Mouse (Mus musculus) E14TG2a.4 (cell line): ENCODE data around the gene Unc93b1.

ENCODE experiments used
- CTCF ChIP-seq: conservative IDR thresholded peaks from 2 replicates; pipeline ENCODE4 v1.5.1; 2014; ENCODE audit warnings: low read length
- NANOG ChIP-seq: IDR thresholded peaks from 2 replicates; pipeline ENCODE4 v1.6.1; 2014; ENCODE audit warnings: borderline replicate concordance, low read length, mixed read lengths

DNA sequence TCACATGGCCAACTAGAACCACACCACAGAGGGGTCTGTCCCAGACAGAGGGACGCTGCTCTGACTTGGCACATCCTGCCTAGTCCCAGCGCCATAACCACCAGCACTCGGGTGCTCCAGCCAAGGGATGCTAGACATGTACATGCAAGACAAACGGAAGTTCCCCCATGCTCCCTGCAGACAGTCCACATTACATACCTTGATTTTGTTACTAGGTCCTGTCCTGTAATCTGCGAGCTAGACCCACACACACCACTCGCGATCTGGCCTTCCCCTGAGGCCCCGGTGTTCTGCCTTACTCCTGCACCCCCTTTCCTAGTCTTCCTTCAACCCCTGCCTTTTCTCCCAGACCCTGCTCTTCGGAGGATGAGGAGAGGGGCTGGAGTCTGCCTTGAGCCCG lies 28.7 kb upstream of the Unc93b1 start:
- TF ChIP-seq CTCF (no peak), NANOG (no peak)
